Mouse (Mus musculus) liver, postnatal 0 days (tissue): ENCODE data around the gene Gper1. TPM values are rescaled to one million over a fixed set of nuclear protein-coding genes. Genes with fewer than 3 reads are reported as not detected.
A peak's percentile ranks its signal among the peaks of the same experiment; 100 is the strongest.

Experiments
- ATAC-seq: fragments of 200-750 bp; cut with Nextera tagmentation; 2 replicates; pipeline ENCODE4 v1.8.0; 2017; ENCODE audit warnings: mild to moderate bottlenecking, moderate library complexity
- DNase-seq: peaks from one replicate; pipeline ENCODE4 v3.0.0-alpha.2; 2016
- H3K27ac ChIP-seq: fragments of 300-500 bp; sonication (generic); 2 replicates; pipeline ENCODE4 v1.5.1; 2014; ENCODE audit warnings: antibody characterized with exemption, moderate library complexity, mild to moderate bottlenecking, low read depth
- H3K27me3 ChIP-seq: fragments of 300-500 bp; sonication (generic); 2 replicates; pipeline ENCODE4 v1.6.1; 2014; ENCODE audit warnings: low read length, control low read depth, mixed read lengths; ENCODE audit not compliant: insufficient read depth
- H3K36me3 ChIP-seq: fragments of 300-500 bp; sonication (generic); replicated peaks from 2 replicates; pipeline ENCODE4 v1.6.1; 2014; ENCODE audit warnings: mild to moderate bottlenecking, control low read depth, low read length, moderate library complexity, mixed read lengths; ENCODE audit not compliant: insufficient read depth
- H3K4me1 ChIP-seq: fragments of 300-500 bp; sonication (generic); 2 replicates; pipeline ENCODE4 v1.6.1; 2014; ENCODE audit warnings: antibody characterized with exemption, mild to moderate bottlenecking, control low read depth; ENCODE audit not compliant: insufficient read depth
- H3K4me2 ChIP-seq: fragments of 300-500 bp; sonication (generic); 2 replicates; pipeline ENCODE4 v1.6.1; 2014; ENCODE audit warnings: low read depth, mild to moderate bottlenecking, low read length, moderate library complexity, mixed read lengths
- H3K4me3 ChIP-seq: fragments of 300-500 bp; sonication (generic); 2 replicates; pipeline ENCODE4 v1.5.1; 2014; ENCODE audit warnings: low read depth, low read length
- H3K9ac ChIP-seq: fragments of 300-500 bp; sonication (generic); replicated peaks from 2 replicates; pipeline ENCODE4 v1.6.1; 2014; ENCODE audit warnings: mild to moderate bottlenecking, moderate library complexity
- H3K9me3 ChIP-seq: fragments of 300-500 bp; sonication (generic); 2 replicates; pipeline ENCODE4 v1.6.1; 2016; ENCODE audit warnings: mild to moderate bottlenecking, control low read depth, low read length, mixed read lengths
- CTCF ChIP-seq: sonication (generic); IDR thresholded peaks from 2 replicates; pipeline ENCODE4 v1.5.1; 2016; ENCODE audit warnings: antibody characterized with exemption, low read depth
- EP300 ChIP-seq: IDR thresholded peaks from 2 replicates; pipeline ENCODE4 v1.6.1; 2016; ENCODE audit warnings: antibody characterized with exemption, low read depth, mild to moderate bottlenecking
- WGBS: fragments of 180-500 bp; shearing (Covaris S2); extraction: QIAGEN DNeasy Blood & Tissue Kit; methylation state at CpG from one replicate; pipeline ENCODE4 v1.1.7; 2014; ENCODE audit not compliant: insufficient replicate concordance; 5-methylcytosine and 5-hydroxymethylcytosine counted together
- polyA plus RNA-seq: library from polyadenylated mRNA; unstranded; fragments of >200 nt; fragmentation: Nextera tagmentation; extraction: Ambion mirVana; gene quantifications from 2 replicates; pipeline ENCODE4 v1.2.1, GENCODE M21; 2015

Gene Gper1
- polyA plus RNA-seq, 1 experiment from 2014 or later = 0.09 TPM

DNA sequence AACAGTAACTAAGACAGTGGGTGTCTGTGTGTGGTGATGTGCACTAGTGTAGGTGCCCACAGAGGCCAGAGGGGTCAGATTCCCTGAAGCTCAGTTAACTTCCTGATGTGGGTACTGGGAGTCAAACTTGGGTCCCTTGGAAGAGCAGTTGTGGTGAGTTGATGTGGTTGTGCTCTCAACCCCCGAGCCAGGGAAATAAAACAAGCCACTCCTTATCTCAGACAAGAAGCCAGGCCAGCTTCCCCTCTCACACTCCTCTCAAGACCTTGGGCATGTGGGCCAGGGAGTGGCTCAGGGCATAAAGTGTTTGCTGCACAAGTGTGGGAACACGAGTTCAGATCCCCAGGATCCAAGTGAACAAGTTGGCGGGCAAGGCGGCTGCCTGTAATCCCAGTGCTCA is 43.9 kb downstream of the Gper1 start:
- 47% methylated on average over 4 of the region's 4 CpGs for WGBS
- DNase-seq (no peak), ATAC-seq (no peak)
- Histone ChIP-seq H3K4me2 (no peak overlapping the region), H3K27me3 (no peaks in the 10 kb centered on the region), H3K9me3 (no peaks in the 10 kb centered on the region), H3K36me3 (peaks cover 7% of the 10 kb centered on the region), H3K9ac (no peak overlapping the region), H3K4me1 (no peaks in the 10 kb centered on the region), H3K27ac (no peak overlapping the region), H3K4me3 (no peak overlapping the region)
- TF ChIP-seq CTCF (no peak), EP300 (no peak)

DNA sequence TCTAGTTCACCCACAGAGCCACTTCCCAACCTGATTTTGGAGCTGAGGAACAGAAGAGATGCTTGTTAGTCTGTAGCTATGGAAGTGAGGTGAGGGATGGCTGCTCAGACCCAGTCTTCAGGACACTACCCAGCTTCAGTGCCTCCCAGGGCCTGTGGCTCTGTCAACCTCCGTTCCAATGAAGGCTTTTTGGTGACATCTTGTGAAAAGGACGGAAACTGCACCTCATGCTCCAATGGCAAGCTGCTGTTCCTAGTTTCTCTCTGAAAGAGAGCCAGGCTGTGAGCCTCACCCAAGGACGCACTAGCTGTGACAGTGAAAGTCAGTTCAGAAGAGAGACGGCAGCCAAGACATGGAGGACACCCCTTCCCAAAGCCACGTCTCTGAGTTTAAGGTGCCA is 45.0 kb downstream of the Gper1 start:
- ATAC-seq = no peak

DNA sequence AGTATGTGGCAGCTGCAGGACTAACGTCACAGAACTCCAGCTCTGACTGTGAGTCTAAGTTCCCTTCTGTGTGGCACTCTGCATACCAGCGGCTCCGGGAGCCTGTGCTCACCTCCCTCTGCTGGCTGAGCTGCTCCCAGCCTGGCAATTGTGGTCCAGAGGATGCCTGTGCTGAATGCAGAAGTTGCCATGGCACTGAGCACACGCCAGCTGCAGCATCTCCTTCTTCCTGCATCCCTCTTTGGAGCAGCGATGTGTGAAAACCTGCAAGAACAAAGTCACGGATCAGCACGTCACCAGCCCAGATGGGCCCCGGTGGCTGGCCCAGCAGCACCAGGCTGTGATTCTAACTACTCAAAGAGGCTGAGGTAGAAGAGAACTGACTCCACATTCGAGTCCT is 51.8 kb downstream of the Gper1 start:
- H3K4me1 ChIP-seq = no peaks in the 10 kb centered on the region
- H3K36me3 ChIP-seq = peaks cover 74% of the 10 kb centered on the region
- no peak for ATAC-seq

More for the DNA sequence above, 45.0 kb downstream of the Gper1 start:
- no peaks in the 10 kb centered on the region for H3K9me3 ChIP-seq
- H3K27ac ChIP-seq = no peak overlapping the region
- no peak overlapping the region for H3K4me3 ChIP-seq
- H3K4me2 ChIP-seq = no peak overlapping the region
- no peak for DNase-seq
- TF ChIP-seq CTCF (peak; percentile 59), EP300 (no peak)
- H3K36me3 ChIP-seq = peaks cover 19% of the 10 kb centered on the region
- no peaks in the 10 kb centered on the region for H3K27me3 ChIP-seq
- no peaks in the 10 kb centered on the region for H3K4me1 ChIP-seq
- no peak overlapping the region for H3K9ac ChIP-seq
- 53% methylated on average over 5 of the region's 5 CpGs for WGBS

More for the DNA sequence above, 51.8 kb downstream of the Gper1 start:
- Histone ChIP-seq H3K4me3 (no peak overlapping the region), H3K9me3 (no peaks in the 10 kb centered on the region), H3K27me3 (no peaks in the 10 kb centered on the region), H3K9ac (no peak overlapping the region), H3K4me2 (no peak overlapping the region), H3K27ac (no peak overlapping the region)
- TF ChIP-seq EP300 = no peak
- TF ChIP-seq CTCF = no peak
- WGBS = 84% methylated on average over 9 of the region's 9 CpGs
- DNase-seq = no peak

Other genes with a start within 250 kb of the Gper1 start
- 7.9 and 8.6 TPM in 2 replicates for gene Sun1, start 222.5 kb upstream of the Gper1 start, polyA plus RNA-seq
- 92.7 and 97.5 TPM in 2 replicates for gene Get4, start 170.8 kb upstream of the Gper1 start, polyA plus RNA-seq
- 3.7 and 4.3 TPM in 2 replicates for gene Adap1, start 97.5 kb upstream of the Gper1 start, polyA plus RNA-seq
- 34.4 and 37.1 TPM in 2 replicates for gene Cox19, start 71.7 kb upstream of the Gper1 start, polyA plus RNA-seq
- not detected in 2 replicates for gene Cyp2w1, start 70.5 kb upstream of the Gper1 start, polyA plus RNA-seq
- gene Gpr146, start 45.5 kb upstream of the Gper1 start, polyA plus RNA-seq = 14.5 and 14.7 TPM in 2 replicates
- gene C130050O18Rik, start 17.9 kb upstream of the Gper1 start, polyA plus RNA-seq = 1.9 and 2.0 TPM in 2 replicates
- 7.5 and 9.5 TPM in 2 replicates for gene 3110082I17Rik, start 37.4 kb downstream of the Gper1 start, polyA plus RNA-seq
- 1.8 TPM in 2 replicates for gene Zfand2a, start 61.4 kb downstream of the Gper1 start, polyA plus RNA-seq
- not detected in 2 replicates for gene Uncx, start 120.3 kb downstream of the Gper1 start, polyA plus RNA-seq